ENCODE assay signal across 16 mouse cellular contexts in genomic region chr5:49283403-49283802, GRCm38 (mm10).
"Had no signal": no experiment of that assay in that cellular context is flagged by ENCODE, and none has a peak within 500 bp of the region (broad histone marks: within the 10 kb centered on the region; RNA-seq: fewer than 3 reads in every experiment).

No protein-coding gene starts in this region.

- DNase-seq: retina, postnatal 1 day; right cerebral cortex, adult 18-20 months; right cerebral cortex, postnatal 14 days; right cerebral cortex, postnatal 25 days; right cerebral cortex, postnatal 4 days; spleen, adult 18-20 months; thymus, adult 18-20 months; thymus, adult 2 months; thymus, postnatal 14 days; thymus, postnatal 25 days; thymus, postnatal 36 days; thymus, postnatal 4 days had no signal

- H3K4me2 ChIP-seq: neural tube, embryonic 13.5 days; neural tube, embryonic 15.5 days; stomach, embryonic 15.5 days had no signal

- H3K27me3 ChIP-seq: neural tube, embryonic 13.5 days; neural tube, embryonic 15.5 days; stomach, embryonic 15.5 days had no signal

- H3K36me3 ChIP-seq: neural tube, embryonic 13.5 days; neural tube, embryonic 15.5 days; stomach, embryonic 15.5 days had no signal

- H3K9me3 ChIP-seq: neural tube, embryonic 13.5 days; neural tube, embryonic 15.5 days; stomach, embryonic 15.5 days had no signal

- H3K9ac ChIP-seq: neural tube, embryonic 13.5 days; neural tube, embryonic 15.5 days; stomach, embryonic 15.5 days had no signal

- H3K4me3 ChIP-seq: neural tube, embryonic 13.5 days; neural tube, embryonic 15.5 days; stomach, embryonic 15.5 days had no signal

- H3K27ac ChIP-seq: neural tube, embryonic 13.5 days; neural tube, embryonic 15.5 days; stomach, embryonic 15.5 days; stomach, postnatal 0 days had no signal
